Mouse (Mus musculus) embryonic facial prominence, embryonic 14.5 days (tissue): ENCODE measurements around the gene F13b. TPM values are rescaled to one million over a fixed set of nuclear protein-coding genes. Genes with fewer than 3 reads are reported as not detected.

Experiments used
- ATAC-seq: fragments of 200-750 bp; cut with Nextera tagmentation; 2 replicates; pipeline ENCODE4 v1.8.0; 2017; ENCODE audit warnings: low read depth, moderate number of reproducible peaks, moderate TSS enrichment
- DNase-seq: peaks from one replicate; pipeline ENCODE4 v3.0.0-alpha.2; 2015; ENCODE audit warnings: low spot score
- H3K27ac ChIP-seq: fragments of 300-500 bp; sonication (generic); replicated peaks from 2 replicates; pipeline ENCODE4 v1.5.1; 2014; ENCODE audit warnings: low read depth, mild to moderate bottlenecking, low read length, moderate library complexity
- H3K27me3 ChIP-seq: fragments of 300-500 bp; sonication (generic); replicated peaks from 2 replicates; pipeline ENCODE4 v1.6.1; 2014; ENCODE audit warnings: low read length; ENCODE audit not compliant: control insufficient read depth, insufficient read depth
- H3K36me3 ChIP-seq: fragments of 300-500 bp; sonication (generic); 2 replicates; pipeline ENCODE4 v1.6.1; 2014; ENCODE audit warnings: low read length, mixed read lengths; ENCODE audit not compliant: control insufficient read depth, insufficient read depth
- H3K4me1 ChIP-seq: fragments of 300-500 bp; sonication (generic); 2 replicates; pipeline ENCODE4 v1.6.1; 2014; ENCODE audit warnings: antibody characterized with exemption, low read length; ENCODE audit not compliant: control insufficient read depth, insufficient read depth
- H3K4me2 ChIP-seq: fragments of 300-500 bp; sonication (generic); 2 replicates; pipeline ENCODE4 v1.6.1; 2014; ENCODE audit warnings: low read depth, mild to moderate bottlenecking, low read length, moderate library complexity, mixed read lengths
- H3K4me3 ChIP-seq: fragments of 300-500 bp; sonication (generic); 2 replicates; pipeline ENCODE4 v1.5.1; 2014; ENCODE audit warnings: low read depth, mild to moderate bottlenecking, low read length
- H3K9ac ChIP-seq: fragments of 300-500 bp; sonication (generic); 2 replicates; pipeline ENCODE4 v1.6.1; 2014; ENCODE audit warnings: low read depth, mild to moderate bottlenecking, low read length, moderate library complexity, mixed read lengths
- H3K9me3 ChIP-seq: fragments of 300-500 bp; sonication (generic); 2 replicates; pipeline ENCODE4 v1.6.1; 2016; ENCODE audit warnings: low read length; ENCODE audit not compliant: control insufficient read depth
- WGBS: fragments of 180-500 bp; shearing (Covaris S2); extraction: QIAGEN DNeasy Blood & Tissue Kit; methylation state at CpG from one replicate; pipeline ENCODE4 v1.1.7; 2014; 5-methylcytosine and 5-hydroxymethylcytosine counted together
- polyA plus RNA-seq: library from polyadenylated mRNA; unstranded; fragments of >200 nt; fragmentation: Nextera tagmentation; extraction: Ambion mirVana; gene quantifications from 2 replicates; pipeline ENCODE4 v1.2.1, GENCODE M21; 2014

The F13b gene
- polyA plus RNA-seq, 1 experiment from 2014 or later: not detected

DNA sequence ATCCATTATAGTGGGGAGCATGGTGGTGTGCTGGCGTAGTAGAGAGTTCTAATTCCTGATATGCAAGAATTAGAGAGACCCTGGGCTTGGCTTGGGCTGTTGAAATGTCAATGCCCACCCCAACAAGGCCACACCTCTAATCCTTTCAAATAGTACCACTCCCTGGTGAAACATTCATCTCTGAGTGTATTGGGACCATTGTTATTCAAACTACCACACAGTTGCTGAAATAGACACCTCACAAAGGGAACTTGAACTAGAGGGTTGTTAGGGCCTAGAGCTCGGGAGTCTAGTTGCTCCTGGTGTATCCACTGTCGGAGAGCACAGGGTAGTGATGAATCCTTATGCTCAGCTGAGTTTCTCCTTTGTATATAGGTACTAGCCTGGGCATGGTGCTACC, 6.9 kb upstream of the F13b start:
- WGBS: 90% methylated on average over 3 of the region's 3 CpGs
- ATAC-seq: no peak
- Histone ChIP-seq H3K27ac (no peak overlapping the region), H3K4me1 (no peaks in the 10 kb centered on the region), H3K27me3 (no peaks in the 10 kb centered on the region), H3K4me2 (no peak overlapping the region), H3K36me3 (peaks cover 41% of the 10 kb centered on the region), H3K9ac (no peak overlapping the region), H3K9me3 (no peaks in the 10 kb centered on the region), H3K4me3 (no peak overlapping the region)
- no peak for DNase-seq

DNA sequence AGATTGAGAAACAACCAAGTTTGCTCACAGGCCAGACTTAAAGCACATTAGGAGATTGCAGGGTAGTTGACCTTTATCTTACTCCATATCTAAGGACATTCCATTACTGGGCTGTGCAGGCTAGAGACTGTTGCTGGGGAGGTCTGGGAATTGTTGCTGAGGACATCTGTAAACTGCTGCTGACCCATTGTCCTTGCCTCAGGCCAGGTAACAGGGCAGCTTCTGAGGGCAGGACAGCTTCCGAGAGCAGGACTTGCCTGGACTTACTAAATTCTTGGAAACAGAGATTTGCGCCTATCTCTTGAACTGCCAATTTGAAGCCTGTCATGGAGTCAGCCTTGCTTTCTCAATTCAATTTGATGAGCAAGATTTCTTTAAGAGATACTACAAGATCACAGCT, 6.1 kb upstream of the F13b start:
- Histone ChIP-seq H3K27me3 (no peaks in the 10 kb centered on the region), H3K4me2 (no peak overlapping the region), H3K4me3 (no peak overlapping the region), H3K9ac (no peak overlapping the region), H3K9me3 (no peaks in the 10 kb centered on the region), H3K4me1 (no peaks in the 10 kb centered on the region), H3K36me3 (peaks cover 34% of the 10 kb centered on the region), H3K27ac (no peak overlapping the region)
- ATAC-seq: no peak
- no peak for DNase-seq
- WGBS: 83% methylated on average over 2 of the region's 2 CpGs

DNA sequence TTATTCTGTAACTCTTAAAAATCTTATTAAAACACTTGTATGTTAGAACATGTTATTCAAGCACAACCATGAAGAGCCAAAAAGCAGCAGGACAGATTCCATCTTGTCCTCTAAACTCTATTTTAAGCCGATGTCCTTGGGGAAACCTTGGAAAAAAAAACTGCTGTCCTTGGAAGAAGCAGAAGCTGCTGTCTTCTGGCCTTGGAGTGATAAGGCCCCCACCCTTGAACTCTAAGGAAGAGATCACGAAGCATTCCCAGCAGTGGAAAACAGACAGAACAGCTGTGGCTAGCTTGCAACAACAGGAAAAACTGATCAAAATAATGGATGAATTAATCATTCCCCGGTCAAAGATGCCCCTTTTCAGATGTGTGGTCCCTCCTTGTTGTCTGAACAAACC, 5.3 kb upstream of the F13b start:
- no peak overlapping the region for H3K9ac ChIP-seq
- H3K36me3 ChIP-seq: peaks cover 28% of the 10 kb centered on the region
- ATAC-seq: no peak
- DNase-seq: no peak
- H3K4me2 ChIP-seq: no peak overlapping the region
- H3K4me1 ChIP-seq: no peaks in the 10 kb centered on the region
- 80% methylated on average over 3 of the region's 3 CpGs for WGBS
- H3K27ac ChIP-seq: no peak overlapping the region
- no peaks in the 10 kb centered on the region for H3K9me3 ChIP-seq
- no peaks in the 10 kb centered on the region for H3K27me3 ChIP-seq
- no peak overlapping the region for H3K4me3 ChIP-seq

DNA sequence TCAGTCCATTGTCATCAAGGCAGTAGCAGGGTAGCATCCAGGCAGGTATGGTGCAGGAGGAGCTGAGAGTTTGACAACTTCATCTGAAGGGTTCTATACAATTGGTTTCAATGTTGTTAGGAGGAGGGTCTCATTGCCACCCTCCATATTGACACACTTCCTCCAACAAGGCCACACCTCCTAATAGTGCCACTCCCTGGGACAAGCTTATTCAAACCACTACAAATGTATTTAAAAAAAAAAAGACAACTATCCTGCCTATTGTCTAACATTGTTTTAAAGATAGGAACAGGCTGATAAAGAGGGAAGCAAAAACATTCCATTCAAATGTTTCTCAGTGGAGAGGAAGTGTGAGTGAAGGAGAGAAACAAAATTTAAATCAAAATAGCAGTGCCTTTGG, 1.8 kb upstream of the F13b start:
- Histone ChIP-seq H3K27me3 (no peaks in the 10 kb centered on the region), H3K4me2 (no peak overlapping the region), H3K27ac (no peak overlapping the region), H3K36me3 (0 out of 2 replicates have a peak, but pooled peaks cover 1% of the 10 kb centered on the region), H3K4me1 (no peaks in the 10 kb centered on the region), H3K9me3 (no peaks in the 10 kb centered on the region), H3K9ac (no peak overlapping the region), H3K4me3 (no peak overlapping the region)
- no peak for ATAC-seq
- DNase-seq: no peak

DNA sequence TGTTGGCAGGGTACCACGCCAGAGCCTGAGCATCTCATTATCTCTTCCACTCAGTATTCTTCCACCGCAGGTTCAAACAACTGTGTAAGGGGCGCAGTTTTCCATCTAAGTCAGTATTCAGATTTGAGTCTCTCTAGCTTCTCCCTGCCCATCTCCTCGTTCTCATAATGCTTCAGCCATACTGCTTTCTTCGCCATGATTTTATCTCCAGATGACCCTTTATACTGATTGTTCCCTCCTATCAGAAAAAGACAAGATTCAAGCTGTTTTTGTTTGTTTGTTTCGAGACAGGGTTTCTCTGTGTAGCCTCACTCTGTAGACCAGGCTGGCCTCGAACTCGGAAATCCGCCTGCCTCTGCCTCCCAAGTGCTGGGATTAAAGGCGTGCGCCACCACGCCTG, 13.1 kb downstream of the F13b start:
- Histone ChIP-seq H3K36me3 (no peaks in the 10 kb centered on the region), H3K27ac (no peak overlapping the region), H3K27me3 (no peaks in the 10 kb centered on the region), H3K9me3 (no peaks in the 10 kb centered on the region), H3K9ac (no peak overlapping the region), H3K4me2 (no peak overlapping the region), H3K4me1 (no peaks in the 10 kb centered on the region), H3K4me3 (no peak overlapping the region)
- DNase-seq: no peak
- WGBS: 90% methylated on average over 12 of the region's 12 CpGs
- no peak for ATAC-seq

DNA sequence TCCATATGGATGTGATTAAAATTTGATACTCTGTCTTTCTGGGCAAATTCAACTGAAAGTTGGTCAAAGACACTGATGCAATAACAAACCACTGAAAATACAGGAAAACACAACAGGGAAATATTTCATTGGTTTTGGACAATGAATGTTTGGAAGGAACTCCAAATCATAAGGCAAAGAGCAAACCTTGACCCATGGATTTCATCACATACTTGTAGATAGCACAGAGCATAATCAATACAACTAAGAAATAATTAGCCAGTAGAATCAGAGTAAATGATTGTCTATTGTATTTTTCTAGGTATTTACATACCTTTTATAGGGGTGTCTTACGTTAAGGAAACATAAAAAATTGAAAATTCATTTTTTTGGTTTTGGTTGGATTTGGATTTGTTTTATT, 47.0 kb downstream of the F13b start:
- ATAC-seq: no peak
- H3K36me3 ChIP-seq: no peaks in the 10 kb centered on the region
- no peak overlapping the region for H3K9ac ChIP-seq
- no peaks in the 10 kb centered on the region for H3K27me3 ChIP-seq
- WGBS: 80% methylated on average over 1 of the region's 1 CpGs
- H3K27ac ChIP-seq: no peak overlapping the region
- no peak overlapping the region for H3K4me2 ChIP-seq
- no peaks in the 10 kb centered on the region for H3K4me1 ChIP-seq
- no peak overlapping the region for H3K4me3 ChIP-seq
- no peaks in the 10 kb centered on the region for H3K9me3 ChIP-seq
- no peak for DNase-seq

DNA sequence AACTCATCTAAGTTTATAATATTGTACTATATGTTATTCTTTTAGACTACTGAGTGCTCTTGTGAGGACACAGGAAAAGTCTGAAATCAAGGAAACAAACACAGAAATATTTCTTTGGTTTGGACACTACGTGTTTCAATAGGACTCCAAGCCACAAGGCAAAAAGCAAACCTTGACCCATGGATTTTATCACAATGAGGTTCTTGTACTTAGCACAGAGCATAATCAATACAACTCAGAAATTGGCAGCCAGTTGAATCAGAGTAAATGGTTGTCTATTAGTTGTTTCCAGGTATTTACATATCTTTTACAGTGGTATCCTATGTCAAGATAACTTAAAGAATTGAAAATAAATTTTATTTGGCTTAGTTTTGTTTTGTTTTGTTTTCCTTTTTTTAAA, 49.8 kb downstream of the F13b start:
- H3K27ac ChIP-seq: no peak overlapping the region
- no peak overlapping the region for H3K4me2 ChIP-seq
- DNase-seq (no peak), ATAC-seq (no peak)
- 78% methylated on average over 1 of the region's 1 CpGs for WGBS
- no peak overlapping the region for H3K4me3 ChIP-seq
- no peak overlapping the region for H3K9ac ChIP-seq
- no peaks in the 10 kb centered on the region for H3K9me3 ChIP-seq
- H3K36me3 ChIP-seq: no peaks in the 10 kb centered on the region
- no peaks in the 10 kb centered on the region for H3K4me1 ChIP-seq
- no peaks in the 10 kb centered on the region for H3K27me3 ChIP-seq

DNA sequence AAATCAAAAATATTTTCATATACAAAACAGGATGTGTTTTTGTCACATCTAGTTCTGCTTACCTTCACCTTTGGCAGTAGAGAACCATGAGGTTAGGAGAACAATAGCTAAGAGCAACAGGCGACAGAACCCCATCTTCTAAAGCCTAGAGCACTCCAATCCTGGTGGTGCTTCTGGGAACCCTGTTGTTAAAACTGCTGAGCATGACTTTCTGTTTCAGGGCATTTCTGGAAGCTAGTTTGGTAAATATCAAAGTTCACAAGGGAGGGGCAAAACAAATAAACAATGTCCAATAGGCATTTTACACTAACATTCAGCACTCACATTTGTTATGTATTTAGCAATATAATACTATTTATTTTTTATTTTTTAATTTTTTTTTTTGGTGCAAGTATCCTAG, 58.5 kb downstream of the F13b start, which contains the start of gene Cfhr1:
Gene Cfhr1 (minus strand): TSS at position 249 of the 400 bp plus-strand sequence.
- Histone ChIP-seq H3K9ac (no peak within 1 kb of the TSS), H3K4me2 (no peak within 1 kb of the TSS), H3K4me1 (no peaks in the 10 kb centered on the region), H3K4me3 (no peak within 1 kb of the TSS), H3K27ac (no peak within 1 kb of the TSS), H3K36me3 (no peaks in the 10 kb centered on the region), H3K27me3 (no peaks in the 10 kb centered on the region), H3K9me3 (no peaks in the 10 kb centered on the region)
- WGBS: 42% methylated on average over 1 of the region's 1 CpGs
- DNase-seq (no peak), ATAC-seq (no peak)
